28 mouse cellular contexts compared by ENCODE assay signal in the genomic region with DNA sequence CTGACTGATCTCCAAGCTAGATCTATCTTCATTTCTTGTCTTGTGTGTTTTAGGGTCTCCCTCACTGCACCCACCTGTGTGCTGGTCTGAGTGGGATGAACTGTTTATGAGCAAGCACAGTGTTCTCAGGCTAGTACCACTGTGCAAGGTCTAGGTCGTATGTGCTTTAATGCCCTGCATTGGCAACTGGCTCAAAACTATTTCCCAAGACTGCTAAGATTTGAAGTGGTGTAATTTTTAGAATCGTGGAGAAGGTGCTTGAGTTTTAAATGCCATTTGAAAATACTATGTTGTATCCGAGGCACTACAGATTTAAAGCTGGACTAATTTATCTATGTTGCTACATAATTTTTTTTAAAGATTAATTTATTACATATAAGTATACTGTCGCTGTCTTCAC.
"Had no signal": no experiment of that assay in that cellular context is flagged by ENCODE, and none has a peak within 500 bp of the region (broad histone marks: within the 10 kb centered on the region; RNA-seq: fewer than 3 reads in every experiment).

No protein-coding gene starts in this region.

- H3K4me1 ChIP-seq: embryonic facial prominence, embryonic 10.5 days; embryonic facial prominence, embryonic 12.5 days; embryonic facial prominence, embryonic 13.5 days; embryonic facial prominence, embryonic 15.5 days; forebrain, embryonic 12.5 days; forebrain, embryonic 15.5 days had no signal

- H3K9me3 ChIP-seq: embryonic facial prominence, embryonic 10.5 days; embryonic facial prominence, embryonic 12.5 days; embryonic facial prominence, embryonic 13.5 days; embryonic facial prominence, embryonic 15.5 days; forebrain, embryonic 10.5 days; forebrain, embryonic 12.5 days; forebrain, embryonic 13.5 days; forebrain, embryonic 15.5 days had no signal

- H3K4me3 ChIP-seq: embryonic facial prominence, embryonic 10.5 days; embryonic facial prominence, embryonic 12.5 days; embryonic facial prominence, embryonic 13.5 days; embryonic facial prominence, embryonic 15.5 days; erythroblast, embryonic 14.5 days; forebrain, embryonic 10.5 days; forebrain, embryonic 12.5 days; forebrain, embryonic 13.5 days; forebrain, embryonic 15.5 days; gastrocnemius, adult 2 months had no signal

- H3K9ac ChIP-seq: embryonic facial prominence, embryonic 12.5 days; embryonic facial prominence, embryonic 13.5 days; embryonic facial prominence, embryonic 15.5 days; forebrain, embryonic 12.5 days; forebrain, embryonic 13.5 days; forebrain, embryonic 15.5 days; forebrain, postnatal 0 days had no signal

- DNase-seq: cerebellum, adult 18-20 months; cerebellum, adult 2 months; cerebellum, adult 8-10 months; cerebellum, adult 9-10 months; cerebellum, adult 9-11 months; cerebellum, postnatal 10 days; cerebellum, postnatal 14 days; cerebellum, postnatal 25 days; cerebellum, postnatal 36 days; embryo, embryonic 11 days; forebrain, postnatal 0 days; gastrocnemius, adult 2 months; gastrocnemius, postnatal 10 days; gastrocnemius, postnatal 14 days; gastrocnemius, postnatal 25 days; gastrocnemius, postnatal 36 days; heart, adult 11 months had no signal

- H3K4me2 ChIP-seq: embryonic facial prominence, embryonic 12.5 days; embryonic facial prominence, embryonic 13.5 days; embryonic facial prominence, embryonic 15.5 days; forebrain, embryonic 12.5 days; forebrain, embryonic 13.5 days; forebrain, embryonic 15.5 days had no signal

- ATAC-seq: forebrain, embryonic 13.5 days; forebrain, embryonic 14.5 days; forebrain, embryonic 15.5 days; forebrain, embryonic 16.5 days; forebrain, postnatal 0 days had no signal

- H3K27me3 ChIP-seq: embryonic facial prominence, embryonic 12.5 days; embryonic facial prominence, embryonic 13.5 days; embryonic facial prominence, embryonic 15.5 days; forebrain, embryonic 12.5 days; forebrain, embryonic 13.5 days; forebrain, embryonic 15.5 days had no signal

- H3K27ac ChIP-seq: embryonic facial prominence, embryonic 10.5 days; embryonic facial prominence, embryonic 12.5 days; embryonic facial prominence, embryonic 13.5 days; embryonic facial prominence, embryonic 15.5 days; forebrain, embryonic 10.5 days; forebrain, embryonic 12.5 days; forebrain, embryonic 13.5 days; forebrain, embryonic 15.5 days; gastrocnemius, adult 2 months had no signal
